Mouse (Mus musculus) left cerebral cortex, adult 9 months (tissue): ENCODE data around the gene Krtap31-1.
"Not testable (repeated sequence)": the region's sequence is repeated elsewhere in the genome, so short reads cannot be mapped to it uniquely, and the experiment has no call there.

Experiments
- DNase-seq, 2 experiments: peaks; one replicate each; pipeline ENCODE4 v3.0.0; 2022; ENCODE audit warnings: low spot score in 2 of 2

The Krtap31-1 gene

DNA sequence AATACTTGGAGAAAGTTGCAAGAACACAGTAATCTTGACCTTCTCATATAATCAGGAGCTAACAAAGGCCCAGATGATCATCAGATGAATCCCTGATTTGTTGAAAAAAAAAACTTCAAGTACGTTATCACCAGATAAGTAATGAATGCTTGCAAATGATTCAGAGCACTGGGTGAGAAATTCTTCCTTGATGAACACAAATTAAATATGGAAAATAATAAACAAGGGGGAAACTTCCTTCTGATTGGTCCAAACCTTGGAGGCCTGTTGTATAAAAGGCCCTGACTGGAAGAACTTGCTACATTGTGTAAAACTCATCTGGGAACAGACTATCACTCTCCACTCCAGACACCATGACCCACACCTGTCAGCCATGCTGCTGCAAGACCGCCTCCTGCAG lies at the start of gene Krtap31-1:
Krtap31-1 (plus strand) TSS at position 301 of the 400 bp plus-strand sequence.
- no peak for DNase-seq

DNA sequence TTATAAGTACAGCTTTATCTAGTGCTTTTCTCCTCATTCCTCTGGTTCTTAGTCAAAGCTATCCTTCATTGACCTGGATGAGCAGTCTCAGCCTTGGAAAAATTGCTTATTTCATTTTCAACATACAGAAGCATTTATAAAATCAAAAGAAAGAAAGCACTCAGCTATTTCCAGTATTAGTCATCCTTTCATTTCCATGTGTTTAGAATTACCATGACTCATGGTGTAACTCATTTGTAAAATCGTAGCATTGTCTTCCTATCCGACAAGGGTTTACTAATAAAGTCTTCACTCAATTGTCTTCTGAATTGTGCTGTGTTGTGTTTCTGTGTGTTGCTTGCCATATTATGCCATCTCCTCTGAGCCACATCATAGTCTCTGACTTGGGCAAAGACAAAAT lies 49.0 kb upstream of the Krtap31-1 start:
- DNase-seq, result no peak

DNA sequence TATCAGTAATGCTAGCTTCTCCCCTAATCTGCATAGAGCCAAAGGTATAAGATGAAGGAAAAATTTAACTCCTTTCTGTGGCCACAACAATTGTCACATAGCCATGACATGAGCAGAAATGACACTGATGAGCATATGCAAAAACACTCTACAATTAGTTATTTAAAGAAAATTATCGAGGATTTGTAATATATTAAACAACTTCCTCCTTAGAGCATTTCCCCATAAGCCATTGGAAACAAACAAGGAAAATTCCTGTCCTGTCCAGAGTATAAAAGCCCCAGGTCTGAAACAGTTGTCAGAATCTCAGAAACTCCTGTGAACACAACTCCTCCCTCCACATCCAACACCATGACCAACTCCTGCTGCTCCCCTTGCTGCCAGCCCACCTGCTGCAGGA lies 43.5 kb upstream of the Krtap31-1 start, which contains the start of gene Gm11559:
Gm11559 (plus strand) TSS at position 301 of the 400 bp plus-strand sequence.
- not testable (repeated sequence) for DNase-seq

DNA sequence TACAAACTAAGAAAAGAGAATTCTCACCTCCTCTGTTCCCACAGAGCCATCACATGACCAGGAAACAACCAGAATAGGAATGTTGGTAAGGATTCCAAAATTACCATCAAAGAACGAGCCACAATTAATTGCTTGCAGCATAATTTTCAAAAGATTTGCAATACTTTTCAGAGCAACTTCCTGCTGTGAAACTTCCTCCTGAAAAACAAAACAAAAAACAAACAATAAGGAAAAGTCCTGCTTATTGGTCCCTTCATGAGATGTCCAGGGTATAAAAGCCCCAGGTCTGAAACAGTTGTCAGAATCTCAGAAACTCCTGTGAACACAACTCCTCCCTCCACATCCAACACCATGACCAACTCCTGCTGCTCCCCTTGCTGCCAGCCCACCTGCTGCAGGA lies 34.6 kb upstream of the Krtap31-1 start, which contains the start of gene Krtap9-1:
Krtap9-1 (plus strand) TSS at position 301 of the 400 bp plus-strand sequence.
- not testable (repeated sequence) for DNase-seq

DNA sequence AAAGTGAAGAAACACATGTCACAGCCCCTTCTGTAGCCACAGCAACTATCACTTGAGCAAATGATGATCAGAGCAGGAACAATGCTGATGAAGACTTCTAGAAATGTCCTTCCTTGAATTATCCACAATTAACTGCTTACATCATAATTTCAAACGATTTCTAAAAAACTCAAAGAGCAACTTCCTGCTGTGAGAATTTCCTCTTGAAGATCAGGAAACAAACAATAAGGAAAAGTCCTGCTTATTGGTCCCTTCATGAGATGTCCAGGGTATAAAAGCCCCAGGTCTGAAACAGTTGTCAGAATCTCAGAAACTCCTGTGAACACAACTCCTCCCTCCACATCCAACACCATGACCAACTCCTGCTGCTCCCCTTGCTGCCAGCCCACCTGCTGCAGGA lies 28.8 kb upstream of the Krtap31-1 start, which contains the start of gene Gm11567:
Gm11567 (plus strand) TSS at position 301 of the 400 bp plus-strand sequence.
- not testable (repeated sequence) for DNase-seq

DNA sequence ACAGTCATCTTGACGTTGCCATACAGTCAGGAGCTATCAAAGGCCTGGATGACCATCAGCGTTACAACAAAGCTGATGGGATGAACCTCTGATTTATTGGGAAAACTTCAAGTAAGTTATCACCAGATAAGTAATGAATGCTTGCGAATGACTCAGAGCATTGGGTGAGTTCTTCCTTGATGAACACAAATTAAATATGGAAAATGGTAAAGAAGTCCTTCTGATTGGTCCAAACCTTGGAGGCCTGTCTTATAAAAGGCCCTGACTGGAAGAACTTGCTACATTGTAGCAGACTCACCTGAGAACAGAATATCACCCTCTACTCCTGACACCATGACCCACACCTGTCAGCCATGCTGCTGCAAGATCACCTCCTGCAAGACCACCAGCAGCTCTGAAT lies 6.7 kb downstream of the Krtap31-1 start, which contains the start of gene Gm11565:
Gm11565 (plus strand) TSS at position 301 of the 400 bp plus-strand sequence.
- no peak for DNase-seq

DNA sequence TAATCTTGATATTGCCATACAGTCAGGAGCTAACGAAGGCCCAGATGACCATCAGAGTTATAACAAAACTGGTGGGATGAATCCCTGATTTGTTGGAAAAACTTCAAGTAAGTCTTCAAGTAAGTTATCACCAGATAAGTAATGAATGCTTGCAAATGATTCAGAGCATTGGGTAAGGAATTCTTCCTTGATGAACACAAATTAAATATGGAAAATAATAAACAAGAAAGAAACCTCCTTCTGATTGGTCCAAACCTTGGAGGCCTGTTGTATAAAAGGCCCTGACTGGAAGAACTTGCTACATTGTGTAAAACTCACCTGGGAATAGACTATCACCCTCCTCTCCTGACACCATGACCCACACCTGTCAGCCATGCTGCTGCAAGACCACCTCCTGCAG lies 28.3 kb downstream of the Krtap31-1 start, which contains the start of gene Krtap31-2:
Krtap31-2 (plus strand) TSS at position 301 of the 400 bp plus-strand sequence.
- DNase-seq, result no peak

DNA sequence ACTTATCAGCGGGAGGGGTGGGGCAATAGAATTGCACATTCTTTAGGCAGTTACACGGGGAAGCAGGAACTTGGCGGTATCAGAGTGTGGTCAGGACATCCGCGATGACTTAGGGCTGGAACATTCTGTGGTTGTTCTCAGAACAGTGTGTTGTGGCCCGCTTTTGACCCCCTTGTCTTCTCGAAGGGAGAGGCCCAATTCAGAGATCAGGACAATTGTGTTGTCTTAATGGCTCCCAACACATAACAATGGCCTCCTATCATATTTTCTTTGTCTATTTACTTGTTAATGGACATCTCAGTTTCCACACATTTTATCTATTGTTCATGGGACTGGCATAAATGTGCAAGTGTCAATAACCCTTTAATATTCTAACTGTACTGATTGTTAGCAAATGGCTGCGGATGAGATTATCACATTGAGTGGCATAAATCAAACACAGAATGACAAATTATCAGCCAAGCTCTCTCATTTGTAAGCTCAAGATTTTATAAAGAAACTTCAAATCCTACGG lies 30.1 kb downstream of the Krtap31-1 start:
- DNase-seq, result no peak

DNA sequence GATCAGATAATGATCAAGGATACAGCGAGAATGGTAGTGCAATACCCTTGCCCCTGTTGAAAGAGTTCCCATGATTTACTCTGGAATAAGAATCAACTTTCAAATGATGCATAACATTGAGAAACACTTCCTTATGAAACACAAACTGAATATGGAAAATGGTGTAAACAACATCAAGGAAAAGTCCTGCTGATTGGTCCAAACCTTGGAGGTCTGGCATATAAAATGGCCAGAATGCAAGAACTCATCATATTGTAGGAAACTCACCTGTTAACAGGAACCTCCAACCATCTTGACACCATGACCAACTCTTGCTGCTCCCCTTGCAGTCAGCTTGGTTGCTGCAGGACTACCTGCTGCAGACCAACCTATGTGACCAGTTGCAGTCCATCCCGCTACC lies 40.5 kb downstream of the Krtap31-1 start, which contains the start of gene Krtap9-5:
Krtap9-5 (plus strand) TSS at position 301 of the 400 bp plus-strand sequence.
- DNase-seq, result no peak
